Mouse (Mus musculus): ENCODE measurements around the gene Ovca2.

Ovca2 gene

DNA sequence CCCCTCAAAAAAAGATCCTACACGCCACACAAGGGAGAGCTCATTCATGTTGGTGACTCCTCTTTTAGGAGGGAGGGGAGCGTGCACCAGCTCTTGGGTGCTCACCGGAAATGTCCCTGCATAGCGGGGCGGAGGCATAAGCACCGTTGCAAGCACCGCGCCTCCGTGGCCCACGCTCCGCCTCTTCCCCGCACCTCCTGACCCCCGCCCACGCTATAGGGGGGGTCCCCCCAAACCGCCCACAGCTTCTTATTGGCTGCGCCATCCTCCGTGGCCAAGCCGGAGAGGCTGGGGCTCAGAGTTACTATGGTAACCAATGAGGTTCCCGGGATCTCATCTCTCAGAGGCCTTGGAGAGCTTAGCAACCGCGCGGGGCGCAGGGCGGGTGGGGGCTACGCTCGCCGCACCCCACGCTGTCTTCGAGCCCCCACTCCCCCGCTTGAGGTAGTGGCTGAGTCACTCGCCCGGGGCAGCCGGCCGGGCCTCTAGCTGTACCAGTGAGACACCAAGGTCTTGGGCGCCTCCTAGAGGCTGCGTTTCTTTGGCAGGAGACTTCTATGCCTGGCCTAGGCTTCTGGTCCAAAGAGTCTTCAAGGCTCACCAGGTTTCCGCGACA, 8.4 kb downstream of the Ovca2 start:
- peak; percentile 87 for DNase-seq (ENCODE audit: low read depth, low spot score)

DNA sequence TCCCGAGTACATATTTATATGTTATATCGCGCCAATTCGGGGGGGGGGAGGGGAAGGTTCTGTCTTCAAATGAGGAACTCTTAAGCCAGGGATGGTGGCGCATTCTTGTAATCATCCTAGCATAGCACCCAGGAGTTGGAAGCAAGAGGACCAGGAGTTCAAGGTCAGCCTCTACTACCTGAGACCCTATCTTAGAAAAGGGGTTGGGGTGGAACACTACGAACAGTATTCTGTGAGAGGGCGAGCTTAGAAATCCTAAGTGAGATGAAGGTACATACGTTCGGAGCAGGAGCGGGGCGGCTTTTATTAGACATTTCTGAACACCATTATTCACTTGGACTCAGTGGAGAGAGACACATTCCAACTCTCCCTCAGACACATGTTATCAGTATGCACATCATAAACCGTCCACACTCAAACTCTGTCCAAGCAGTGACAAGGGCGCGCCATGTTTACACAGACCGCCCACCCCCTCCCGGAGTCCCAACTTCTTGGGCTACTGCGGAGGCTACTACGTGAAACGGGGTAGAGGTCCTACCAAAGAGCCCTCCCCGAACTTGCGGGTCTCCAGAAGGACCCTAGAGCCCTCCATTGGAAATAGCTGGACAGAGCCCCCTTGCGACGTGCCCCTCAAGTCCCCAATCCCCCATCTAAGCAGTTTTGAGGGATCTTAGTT, 9.1 kb downstream of the Ovca2 start, which contains the start of gene Hic1:
Hic1 (minus strand) TSS at position 115 of the 676 bp plus-strand sequence.
- DNase-seq (ENCODE audit: low read depth, low spot score): no peak

DNA sequence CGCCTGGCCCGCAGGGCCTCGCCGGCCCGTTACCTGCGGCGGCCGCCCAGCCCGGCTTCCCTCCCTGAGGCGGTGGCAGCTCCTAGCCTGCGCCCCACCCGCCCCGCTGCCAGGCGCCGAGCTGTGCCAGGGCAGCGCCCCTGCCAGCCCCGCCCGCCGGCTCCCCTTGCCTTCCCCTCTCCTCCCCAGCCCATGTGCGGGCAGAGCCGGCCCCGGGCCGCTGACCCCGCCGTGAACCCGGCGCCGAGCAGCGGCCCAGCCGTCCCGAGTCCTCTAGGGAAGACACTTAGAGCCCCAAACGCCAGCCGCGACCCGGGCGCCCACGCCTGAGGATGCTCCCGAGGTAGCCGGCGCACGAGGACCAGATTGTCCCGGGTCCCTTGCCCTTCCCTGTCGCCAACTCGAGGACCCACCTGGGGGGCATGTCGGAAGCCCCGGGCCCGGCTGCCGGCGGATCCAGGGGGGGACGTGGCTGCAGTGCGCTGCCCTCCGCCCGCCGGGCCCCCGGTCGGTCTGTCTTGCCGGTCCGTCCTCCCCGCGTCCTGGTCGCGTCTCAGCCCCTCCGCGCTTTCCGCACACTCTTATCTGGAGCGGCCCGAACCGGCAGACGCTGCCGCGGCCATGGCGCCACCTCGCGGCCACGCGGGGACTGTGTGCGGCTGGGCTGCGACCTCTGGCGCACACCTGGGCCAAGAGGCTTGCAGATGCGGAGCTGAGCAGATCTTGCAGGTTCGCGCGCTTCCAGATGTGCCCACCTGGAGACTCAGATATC, 9.9 kb downstream of the Ovca2 start:
- no peak for DNase-seq (ENCODE audit: low read depth, low spot score)

DNA sequence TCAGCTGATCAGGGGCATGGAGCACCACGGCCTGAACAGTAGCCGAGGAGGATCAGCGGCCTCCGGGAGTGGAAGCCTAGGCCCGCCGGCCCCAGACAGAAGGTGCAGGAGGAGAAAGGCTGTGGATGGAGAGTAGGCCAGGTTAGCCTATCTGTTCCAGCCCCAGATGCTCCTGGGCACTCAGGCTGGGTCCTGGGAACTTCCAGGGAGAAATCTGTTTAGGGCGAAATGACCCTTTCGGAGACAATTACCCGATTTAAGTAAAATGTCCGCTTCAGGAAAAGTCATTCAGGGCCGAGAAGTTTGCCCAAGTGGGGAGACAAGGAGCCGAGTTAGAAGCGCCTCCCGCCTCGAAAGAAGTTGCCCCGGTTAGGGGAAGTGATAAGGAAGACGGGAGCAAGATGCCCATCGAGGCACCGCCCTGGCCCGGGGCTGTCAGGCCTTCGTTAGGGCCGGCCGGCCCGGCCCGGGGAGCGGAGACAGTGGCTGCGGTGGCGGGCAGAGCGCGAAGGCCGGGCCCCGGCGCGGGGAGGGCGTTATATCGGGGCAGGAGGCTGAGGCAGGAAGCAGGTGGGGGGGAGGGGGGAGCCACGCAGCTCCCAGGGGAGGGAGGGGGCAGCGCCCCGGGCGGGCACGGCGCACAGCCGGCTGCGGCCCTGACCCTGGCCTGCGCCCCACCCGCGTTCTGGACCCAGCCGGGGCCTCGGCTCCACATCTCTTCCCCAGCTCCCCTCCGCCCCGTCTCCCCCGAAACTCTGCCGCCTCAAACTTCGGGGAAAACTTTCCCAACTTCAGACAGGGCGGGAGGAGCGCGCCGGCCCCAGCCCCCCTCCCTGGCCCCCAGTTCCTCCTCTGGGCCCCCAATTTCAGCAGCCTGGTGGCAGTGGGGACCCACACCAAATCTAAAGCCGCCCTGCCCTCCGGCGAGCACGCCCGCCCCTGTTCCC, 10.7 kb downstream of the Ovca2 start:
- no peak for DNase-seq (ENCODE audit: low read depth, low spot score)

DNA sequence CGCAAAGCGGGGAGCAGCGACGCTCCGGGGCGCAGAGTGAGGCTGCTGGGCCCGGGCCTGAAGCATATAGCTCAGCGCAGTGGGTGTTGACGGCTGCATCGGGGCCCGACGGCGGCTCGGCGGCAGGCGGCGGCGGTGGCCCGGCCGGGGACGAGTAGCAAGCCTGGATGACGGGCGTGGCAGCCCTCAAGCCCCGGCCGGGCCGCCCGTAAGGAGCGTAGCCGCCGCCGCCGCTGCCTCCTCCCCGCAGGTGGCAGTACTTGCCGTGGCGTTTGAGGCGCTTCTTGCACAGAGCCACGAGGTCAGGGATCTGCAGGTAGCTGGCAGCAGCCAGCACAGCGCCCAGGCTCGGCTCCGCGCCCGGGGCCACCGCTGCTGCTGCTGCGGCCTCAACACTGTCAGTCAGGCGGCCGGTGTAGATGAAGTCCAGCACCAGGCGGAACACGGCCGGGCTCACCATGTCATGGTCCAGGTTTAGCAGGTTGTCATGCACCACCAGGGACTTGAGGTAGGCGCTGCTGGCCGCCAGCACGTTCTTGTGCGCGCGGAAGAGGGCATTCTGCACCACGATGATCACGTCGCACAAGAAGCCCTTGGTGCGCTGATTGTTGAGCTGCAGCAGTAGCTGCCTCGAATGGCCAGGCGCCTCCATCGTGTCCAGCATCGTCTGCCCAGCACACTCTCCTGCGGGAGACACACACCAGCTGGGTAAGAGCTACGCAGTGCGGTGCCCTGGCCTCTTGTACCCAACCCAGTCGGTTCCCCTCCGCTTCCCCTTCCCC, 11.6 kb downstream of the Ovca2 start:
- DNase-seq (ENCODE audit: low read depth, low spot score): no peak

DNA sequence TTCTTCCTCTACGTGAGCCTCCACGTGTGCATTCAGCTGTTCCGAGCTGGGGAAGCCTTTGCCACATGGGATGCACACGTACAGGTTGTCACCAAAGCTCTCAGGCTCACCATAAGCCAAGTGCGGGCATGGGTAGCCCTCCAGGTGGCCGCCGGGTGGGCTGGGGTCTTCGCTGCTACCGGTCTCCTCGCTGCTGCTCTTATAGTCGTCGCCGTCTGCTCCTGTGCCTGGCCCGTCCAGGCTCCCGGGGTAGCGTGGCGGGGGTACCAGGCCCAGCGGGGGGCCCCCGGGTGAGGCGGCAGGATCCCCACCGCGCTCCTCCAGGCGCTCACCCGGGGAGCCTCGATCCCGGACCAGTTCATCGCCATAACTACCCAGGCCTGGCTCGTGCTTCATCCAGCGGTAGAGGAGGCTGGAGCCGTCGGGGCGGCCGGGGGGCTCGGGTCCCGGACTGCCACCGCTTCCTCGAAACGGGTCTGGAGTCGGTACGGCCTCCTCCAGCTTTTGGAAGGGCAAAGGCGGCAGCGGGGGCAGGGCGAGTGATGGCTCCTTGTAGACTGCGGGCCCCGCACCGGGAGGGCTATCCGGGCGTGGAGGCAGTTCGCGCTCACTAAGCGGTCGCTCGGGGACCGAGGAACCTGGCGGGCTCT, 12.3 kb downstream of the Ovca2 start:
- DNase-seq (ENCODE audit: low read depth, low spot score): no peak

DNA sequence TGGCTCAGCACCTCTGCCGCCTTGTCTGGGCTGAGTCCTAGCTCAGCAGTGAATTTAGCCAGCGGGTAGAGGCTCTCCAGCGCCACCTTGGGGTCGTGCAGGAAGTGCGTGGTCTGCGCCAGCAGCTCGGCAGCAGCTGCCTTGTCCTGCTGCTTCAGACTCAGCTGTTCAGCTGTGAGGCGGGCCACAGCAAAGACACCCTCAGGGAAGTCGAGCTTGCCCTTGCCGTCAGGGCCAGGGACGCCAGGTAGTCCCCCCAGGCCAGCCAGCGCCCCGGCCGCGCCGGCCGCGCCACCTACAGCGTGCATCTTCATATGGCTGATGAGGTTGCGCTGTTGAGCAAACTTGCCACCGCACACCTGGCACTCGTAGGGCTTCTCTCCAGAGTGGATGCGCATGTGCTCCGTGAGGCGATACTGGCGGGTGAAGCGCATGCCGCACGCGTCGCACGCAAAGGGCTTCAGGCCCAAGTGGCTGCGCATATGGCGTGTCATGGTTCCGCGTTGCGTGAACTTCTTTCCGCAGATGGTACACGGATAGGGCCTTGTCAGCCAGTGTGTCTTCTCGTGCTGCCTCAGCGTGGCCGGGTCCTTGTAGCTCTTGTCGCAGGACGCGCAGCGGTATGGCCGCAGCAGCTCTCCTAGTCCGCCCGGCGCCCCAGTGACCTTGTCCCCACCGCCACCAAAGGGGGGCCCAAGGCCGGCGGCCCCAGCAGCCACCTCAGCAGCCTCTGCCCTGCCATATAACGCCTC, 13.0 kb downstream of the Ovca2 start:
- DNase-seq (ENCODE audit: low read depth, low spot score): no peak

DNA sequence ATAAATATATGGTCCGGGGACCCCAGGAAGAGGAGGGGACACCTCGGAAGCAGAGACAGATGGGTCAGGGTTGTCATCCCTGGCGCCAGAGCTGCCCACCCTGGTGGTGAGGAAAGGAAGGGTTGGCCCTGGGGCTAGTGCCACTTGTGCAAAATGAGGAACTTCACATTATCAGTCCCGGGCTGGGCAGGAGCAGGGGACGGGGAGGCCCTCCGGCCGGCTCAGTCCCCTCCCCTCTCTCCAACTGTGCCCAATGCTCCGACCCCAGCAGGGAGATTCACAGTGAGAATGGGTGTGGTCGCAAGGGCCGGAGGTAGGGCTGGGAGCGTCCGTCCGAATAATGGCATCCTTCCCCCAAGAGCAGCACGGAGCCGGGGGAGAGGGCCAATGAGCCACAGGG, 13.9 kb downstream of the Ovca2 start:
- no peak for DNase-seq (ENCODE audit: low read depth, low spot score)

DNA sequence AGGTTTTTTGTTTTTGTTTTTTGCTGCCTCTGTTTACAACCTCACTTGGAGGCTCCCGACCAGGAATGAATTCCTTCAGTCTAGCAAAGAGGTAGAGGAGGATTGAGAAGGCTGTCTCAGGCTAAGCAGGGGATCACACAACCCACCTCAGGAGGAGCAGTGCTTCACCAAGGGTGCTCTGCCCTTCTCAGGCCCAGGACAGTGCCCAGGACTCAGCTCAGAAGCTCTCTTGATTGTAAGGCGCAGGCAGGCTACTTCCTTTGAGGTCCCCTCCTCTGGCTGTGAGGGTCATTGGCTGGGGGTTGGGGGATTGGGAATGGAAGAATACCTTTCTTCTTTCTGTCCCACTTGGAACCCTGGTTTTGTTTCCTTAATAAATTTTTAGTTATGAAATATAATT, 14.6 kb downstream of the Ovca2 start:
- DNase-seq (ENCODE audit: low read depth, low spot score): no peak

DNA sequence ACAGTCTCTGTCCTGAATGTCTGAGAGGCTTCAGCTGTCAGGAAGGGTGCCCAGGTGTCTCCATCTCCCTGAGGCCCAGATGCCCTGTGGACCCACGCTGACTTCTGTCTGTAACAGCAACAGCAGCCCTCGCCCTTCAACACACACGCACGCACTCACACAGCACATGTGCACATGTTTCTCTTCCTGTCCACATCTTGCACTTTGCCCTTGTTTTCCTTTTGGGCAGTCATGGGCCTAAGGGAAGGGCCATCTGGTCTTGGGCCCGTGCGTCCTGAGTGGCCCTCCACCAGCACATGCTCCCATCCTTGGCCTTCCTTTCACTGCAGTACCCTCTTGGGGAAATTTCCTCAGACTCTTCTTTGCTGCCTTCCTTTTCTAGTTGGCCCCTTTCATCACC, 15.3 kb downstream of the Ovca2 start:
- DNase-seq (ENCODE audit: low read depth, low spot score): no peak

DNA sequence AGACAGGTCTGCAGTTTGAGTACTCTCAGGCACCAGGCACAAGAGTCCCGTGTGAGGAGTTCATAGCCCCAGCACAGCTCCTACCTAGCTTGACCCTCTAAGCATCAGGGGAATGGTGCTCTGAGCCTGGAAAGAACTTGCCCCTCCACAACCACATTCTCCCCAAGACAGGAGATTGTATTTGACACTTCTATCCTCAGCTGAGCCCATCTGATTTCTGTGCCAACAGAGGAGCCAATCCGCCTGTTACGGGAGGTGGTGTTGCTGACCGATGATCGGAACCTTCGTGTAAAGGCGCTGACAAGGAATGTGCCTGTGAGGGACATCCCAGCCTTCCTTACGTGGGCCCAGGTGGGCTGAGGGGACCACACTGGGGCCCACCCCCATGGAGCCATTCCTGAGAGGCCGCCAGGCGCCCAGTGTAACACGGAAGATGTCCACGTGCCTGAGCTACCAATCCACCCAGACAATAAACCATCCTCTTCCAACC, 16.0 kb downstream of the Ovca2 start:
- DNase-seq (ENCODE audit: low read depth, low spot score): no peak

DNA sequence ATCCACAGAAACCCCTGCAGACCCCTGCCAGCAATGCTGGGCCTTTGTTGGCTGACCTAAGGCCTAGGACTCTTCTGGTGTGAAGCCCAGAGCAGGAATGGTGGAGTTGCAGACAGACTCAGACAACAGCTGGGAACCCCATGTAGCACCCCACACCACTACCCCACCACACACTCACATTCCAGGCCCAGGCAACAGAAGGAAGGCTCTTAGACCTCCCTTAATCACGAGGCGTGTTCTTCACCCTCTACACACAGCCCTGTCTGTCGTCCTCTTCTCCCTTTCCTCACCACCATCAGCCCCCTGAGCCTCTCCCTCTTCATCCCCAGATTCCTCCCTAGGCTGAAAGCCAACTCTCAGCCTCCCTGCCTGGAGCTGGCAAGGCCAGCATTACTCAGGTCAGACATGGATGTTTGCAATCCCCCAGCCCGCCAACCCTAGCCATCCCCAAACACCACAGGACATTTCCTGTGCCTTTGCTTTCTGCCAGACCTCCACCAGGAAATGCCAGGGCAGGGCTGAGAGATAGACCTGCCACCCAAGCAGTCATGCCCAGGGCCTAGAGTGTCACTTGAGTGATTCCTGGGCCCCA, 17.1 kb downstream of the Ovca2 start:
- DNase-seq (ENCODE audit: low read depth, low spot score): no peak

DNA sequence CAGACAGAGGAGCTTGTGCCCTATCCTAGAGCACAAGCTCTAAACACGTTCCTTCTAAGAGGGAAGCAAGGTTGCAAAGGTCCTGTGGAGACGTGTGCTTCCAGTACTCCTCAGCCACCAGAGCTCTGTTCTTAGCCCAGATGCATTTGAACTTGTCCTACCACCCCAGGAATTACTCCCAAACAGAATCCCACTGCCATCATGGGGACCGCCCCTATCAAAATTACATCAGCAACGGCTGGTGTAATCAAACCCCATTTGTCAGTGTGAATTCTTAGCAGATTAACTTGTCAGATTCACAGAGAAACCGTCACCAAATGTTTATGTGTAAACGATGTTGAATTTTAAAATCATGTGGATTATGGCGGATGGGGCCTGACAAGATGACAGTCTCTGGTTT, 17.7 kb downstream of the Ovca2 start:
- DNase-seq (ENCODE audit: low read depth, low spot score): no peak

DNA sequence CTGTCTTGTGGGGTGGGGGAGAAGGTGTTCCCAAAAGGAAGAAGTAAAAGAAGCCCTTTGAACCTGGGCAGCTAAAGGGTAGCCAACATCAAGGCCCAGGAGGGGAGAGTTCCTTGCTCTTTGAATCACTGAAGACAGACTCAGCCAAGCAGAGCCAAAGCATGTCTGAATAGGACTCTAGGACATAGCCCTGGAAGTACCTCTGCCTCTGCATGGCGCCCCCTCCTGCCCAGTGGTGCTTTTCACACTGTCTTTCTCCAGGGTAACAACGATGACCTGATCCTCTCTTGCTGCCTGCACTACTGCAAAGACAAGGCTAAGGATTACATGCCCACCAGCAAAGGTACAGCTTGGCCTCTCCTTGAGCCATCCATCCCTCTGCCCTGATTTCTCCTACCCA, 19.1 kb downstream of the Ovca2 start:
- no peak for DNase-seq (ENCODE audit: low read depth, low spot score)

DNA sequence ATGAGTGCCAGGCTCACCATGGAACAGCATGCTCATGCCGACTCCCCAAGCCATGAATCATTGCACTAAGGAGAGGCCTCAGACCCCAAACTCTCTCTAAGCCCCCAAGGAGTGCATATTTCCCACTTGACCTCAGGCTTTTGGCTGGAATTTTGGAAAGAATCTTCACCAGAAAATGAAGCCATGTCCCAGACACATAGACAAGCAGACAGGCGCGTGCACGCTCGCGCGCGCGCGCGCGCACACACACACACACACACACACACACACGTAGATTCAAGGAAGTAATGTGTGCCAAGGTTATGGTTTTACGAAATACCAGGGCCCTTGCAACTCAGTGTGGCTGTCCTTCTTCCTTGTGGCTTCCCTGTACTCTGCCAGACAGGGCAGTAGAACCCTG, 20.2 kb downstream of the Ovca2 start:
- no peak for DNase-seq (ENCODE audit: low read depth, low spot score)

DNA sequence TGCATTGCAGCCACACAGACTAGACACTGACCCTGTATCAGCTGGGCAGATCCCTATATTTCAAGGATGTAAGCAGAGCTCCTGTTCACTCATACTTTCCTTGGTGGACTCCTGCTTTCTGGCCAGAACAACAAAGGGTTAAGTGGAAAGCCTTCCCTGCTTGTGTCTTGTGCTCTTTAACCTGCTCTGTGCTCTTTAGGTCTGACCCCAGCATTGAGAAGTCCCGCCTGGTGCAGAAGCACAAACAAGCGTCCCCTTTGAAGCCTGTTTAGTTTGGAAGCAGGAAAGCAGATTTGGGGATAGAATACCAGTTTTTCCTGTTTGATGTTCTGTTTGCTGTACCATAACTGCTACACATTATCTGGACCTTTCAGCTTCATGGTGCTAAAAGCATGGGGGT, 20.7 kb downstream of the Ovca2 start:
- DNase-seq (ENCODE audit: low read depth, low spot score): no peak

DNA sequence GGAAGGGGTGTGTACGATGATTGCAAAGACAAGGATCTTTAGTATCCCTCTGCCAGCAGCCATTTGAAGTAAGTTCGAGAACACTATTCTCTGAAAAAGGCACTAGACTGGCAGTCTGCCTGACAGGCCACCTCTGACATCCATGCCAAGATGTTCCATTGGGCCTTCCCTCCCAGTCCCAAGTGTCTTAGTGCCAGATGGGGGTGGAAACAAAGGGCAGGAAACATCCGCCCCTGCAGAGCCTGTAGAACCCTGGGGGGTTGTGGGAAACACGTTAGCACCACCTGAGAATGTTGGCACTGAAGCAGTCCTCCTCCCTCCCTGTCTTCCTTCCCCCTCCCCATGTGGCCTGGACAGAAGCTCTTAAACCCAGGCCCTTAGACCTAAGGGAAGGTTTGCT, 21.6 kb downstream of the Ovca2 start:
- no peak for DNase-seq (ENCODE audit: low read depth, low spot score)

DNA sequence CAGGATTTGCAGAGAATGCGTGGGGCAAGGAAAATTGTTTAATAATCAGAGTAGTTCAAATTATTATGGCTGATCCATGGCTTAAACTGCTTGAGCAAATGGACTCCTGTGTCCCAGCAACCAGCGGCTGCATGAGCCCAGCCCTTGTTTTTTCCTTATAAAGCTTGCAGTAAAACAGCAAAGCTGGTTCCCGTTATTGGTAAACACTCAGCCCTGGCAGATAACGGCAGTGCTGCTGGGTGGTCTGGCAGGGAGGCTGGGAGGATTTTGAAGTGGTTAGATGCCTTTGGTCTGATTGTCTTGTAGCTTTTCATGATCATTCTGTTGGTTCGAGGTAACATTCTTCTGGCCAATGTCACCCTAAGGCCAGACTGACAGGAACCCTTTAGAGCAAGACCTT, 22.2 kb downstream of the Ovca2 start:
- DNase-seq (ENCODE audit: low read depth, low spot score): no peak

DNA sequence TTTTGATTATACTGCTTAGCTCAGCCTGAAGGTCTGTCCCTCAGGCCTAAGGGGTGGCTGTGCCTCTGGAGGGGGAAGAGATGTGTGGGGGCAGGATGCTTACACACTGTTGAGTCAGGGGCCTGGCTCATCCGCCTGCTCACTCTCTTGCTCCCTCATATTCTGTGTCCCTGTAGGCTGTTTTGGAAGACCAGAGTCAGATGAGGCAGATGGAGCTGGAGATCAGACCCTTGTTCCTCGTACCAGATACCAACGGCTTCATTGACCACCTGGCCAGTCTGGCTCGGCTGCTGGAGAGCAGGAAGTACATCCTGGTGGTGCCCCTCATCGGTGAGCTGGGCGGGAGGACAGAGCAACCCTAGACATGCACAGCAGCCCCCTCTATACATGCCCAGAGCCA, 22.6 kb downstream of the Ovca2 start:
- no peak for DNase-seq (ENCODE audit: low read depth, low spot score)

Data from embryo, embryonic 11.5 days (tissue).